14 mouse cellular contexts compared by ENCODE assay signal in genomic region chr11:111844382-111845027, GRCm38 (mm10).
DNase-seq lines count a peak whose midpoint lies in the region; ATAC-seq and TF ChIP-seq lines count a peak whose summit lies in the region.
"Had no signal": no experiment of that assay in that cellular context is flagged by ENCODE, and none has a peak within 500 bp of the region (broad histone marks: within the 10 kb centered on the region; RNA-seq: fewer than 3 reads in every experiment).

No protein-coding gene starts in this region.

- H3K36me3 ChIP-seq in forebrain, embryonic 15.5 days = no peaks in the 10 kb centered on the region
- H3K36me3 ChIP-seq in midbrain, embryonic 15.5 days (replicated peaks) = no peaks in the 10 kb centered on the region
- no peaks in the 10 kb centered on the region for H3K36me3 ChIP-seq in kidney, adult 2 months (ENCODE audit: control insufficient read depth, insufficient read depth, low read length)
- H3K36me3 ChIP-seq: limb, embryonic 12.5 days had no signal

- H3K4me3 ChIP-seq in forebrain, embryonic 15.5 days = no peak overlapping the region
- no peak overlapping the region for H3K4me3 ChIP-seq in midbrain, embryonic 15.5 days
- H3K4me3 ChIP-seq in kidney, adult 2 months (ENCODE audit: insufficient read depth, low read depth, low read length) = no peak overlapping the region
- H3K4me3 ChIP-seq: limb, embryonic 12.5 days had no signal

- H3K4me2 ChIP-seq in forebrain, embryonic 15.5 days (replicated peaks) = no peak overlapping the region
- no peak overlapping the region for H3K4me2 ChIP-seq in midbrain, embryonic 15.5 days
- H3K4me2 ChIP-seq: limb, embryonic 12.5 days had no signal

- H3K9me3 ChIP-seq in forebrain, embryonic 15.5 days = no peaks in the 10 kb centered on the region
- no peaks in the 10 kb centered on the region for H3K9me3 ChIP-seq in midbrain, embryonic 15.5 days
- H3K9me3 ChIP-seq: limb, embryonic 12.5 days had no signal

- H3K9ac ChIP-seq in forebrain, embryonic 15.5 days (replicated peaks) = no peak overlapping the region
- H3K9ac ChIP-seq in midbrain, embryonic 15.5 days = no peak overlapping the region
- H3K9ac ChIP-seq: limb, embryonic 12.5 days had no signal

- peak; percentile 10 for DNase-seq in Muller cell, postnatal 12 days (ENCODE audit: inconsistent ontology term)
- DNase-seq in brain, adult 2 months (ENCODE audit: low read depth, low spot score) = peak; percentile 14
- no peak for DNase-seq in kidney, adult 2 months
- no peak for DNase-seq in cerebellum, adult 8-10 months
- no peak for DNase-seq in right cerebral cortex, adult 18-20 months
- DNase-seq: adrenal gland, postnatal 14 days; gastrocnemius, postnatal 14 days; lung, adult 2 months; thymus, postnatal 25 days had no signal

- ATAC-seq in forebrain, embryonic 15.5 days (replicated peaks) = peak; percentile 64; the same call in 1 of the 2 replicates
- peak; percentile 62; the same call in 1 of the 2 replicates for ATAC-seq in midbrain, embryonic 15.5 days (replicated peaks)
- ATAC-seq: inflammation-experienced regulatory T-cells, adult 6 months had no signal

- WGBS in forebrain, embryonic 15.5 days = 9% methylated on average over 7 of the region's 7 CpGs
- 11% methylated on average over 7 of the region's 7 CpGs for WGBS in midbrain, embryonic 15.5 days
- 46% methylated on average over 7 of the region's 7 CpGs for WGBS in kidney, adult 2 months

- no peak overlapping the region for H3K27ac ChIP-seq in forebrain, embryonic 15.5 days (replicated peaks)
- no peak overlapping the region for H3K27ac ChIP-seq in midbrain, embryonic 15.5 days
- no peak overlapping the region for H3K27ac ChIP-seq in kidney, adult 2 months (ENCODE audit: insufficient read depth, low read depth, low read length)
- H3K27ac ChIP-seq: kidney, postnatal 0 days had no signal

- no peak for TF ChIP-seq POLR2A in kidney, adult 2 months (IDR thresholded peaks at IDR 0.05; ENCODE audit: low read depth, low read length)

- H3K27me3 ChIP-seq in forebrain, embryonic 15.5 days = no peaks in the 10 kb centered on the region
- peaks cover 3% of the 10 kb centered on the region; the same call in 1 of the 2 replicates for H3K27me3 ChIP-seq in midbrain, embryonic 15.5 days (replicated peaks)
- H3K27me3 ChIP-seq in kidney, adult 2 months (replicated peaks; ENCODE audit: control insufficient read depth, insufficient read depth, low read length) = no peaks in the 10 kb centered on the region
- H3K27me3 ChIP-seq: limb, embryonic 12.5 days had no signal

- TF ChIP-seq CTCF in kidney, adult 2 months (conservative IDR thresholded peaks at IDR 0.05; ENCODE audit: insufficient read depth, insufficient read length, low read depth, low read length) = no peak

- H3K4me1 ChIP-seq in forebrain, embryonic 15.5 days = peaks cover 11% of the 10 kb centered on the region; the same call in 1 of the 2 replicates
- H3K4me1 ChIP-seq in midbrain, embryonic 15.5 days = peaks cover 12% of the 10 kb centered on the region
- H3K4me1 ChIP-seq in kidney, adult 2 months (ENCODE audit: control insufficient read depth, insufficient read depth, low read length) = no peaks in the 10 kb centered on the region

Comparison
In these comparisons a context has a peak if more than half of its experiments do, and no peak if none do; other contexts are left out.
1. DNase-seq: peak in Muller cell, postnatal 12 days (single experiment) and brain, adult 2 months (single experiment); none in kidney, adult 2 months (single experiment), cerebellum, adult 8-10 months (single experiment) and right cerebral cortex, adult 18-20 months (single experiment).